Comparison of ENCODE assay signal across 10 mouse cellular contexts in genomic region chr8:95696661-95697060, GRCm38 (mm10). TPM values are rescaled to one million over a fixed set of nuclear protein-coding genes. Genes with fewer than 3 reads are reported as not detected.
DNase-seq lines count a peak whose midpoint lies in the region; ATAC-seq and TF ChIP-seq lines count a peak whose summit lies in the region.
"Had no signal": no experiment of that assay in that cellular context is flagged by ENCODE, and none has a peak within 500 bp of the region (broad histone marks: within the 10 kb centered on the region; RNA-seq: fewer than 3 reads in every experiment).

No protein-coding gene starts in this region.

- no peaks in the 10 kb centered on the region for H3K27me3 ChIP-seq in heart, postnatal 0 days (ENCODE audit: control insufficient read depth, insufficient read depth, low read length)
- H3K27me3 ChIP-seq in forebrain, embryonic 13.5 days = peaks cover 22% of the 10 kb centered on the region
- H3K27me3 ChIP-seq in midbrain, embryonic 14.5 days (ENCODE audit: control insufficient read depth, insufficient read depth, low read length) = no peaks in the 10 kb centered on the region; the same call in none of the 2 replicates

- no peak overlapping the region for H3K9ac ChIP-seq in heart, postnatal 0 days (replicated peaks; ENCODE audit: low read depth, low read length)
- H3K9ac ChIP-seq in forebrain, embryonic 13.5 days = peak overlapping the region; percentile 6; the same call in 1 of the 2 replicates
- no peak overlapping the region for H3K9ac ChIP-seq in midbrain, embryonic 14.5 days (replicated peaks; ENCODE audit: low read length)
- H3K9ac ChIP-seq: liver, embryonic 13.5 days had no signal

- ATAC-seq in heart, postnatal 0 days (ENCODE audit: insufficient read depth, low read depth) = no peak
- ATAC-seq in forebrain, embryonic 13.5 days = no peak
- no peak for ATAC-seq in midbrain, embryonic 14.5 days (ENCODE audit: low FRiP score, low TSS enrichment)

- DNase-seq in heart, postnatal 0 days (ENCODE audit: low spot score) = no peak
- DNase-seq in heart, postnatal 4 days = no peak
- DNase-seq in ES-CJ7 (ENCODE audit: low read depth, low spot score) = peak; percentile 58
- no peak for DNase-seq in midbrain, embryonic 14.5 days
- DNase-seq in right cerebral cortex, postnatal 25 days = no peak
- no peak for DNase-seq in layer of hippocampus, postnatal 14 days (ENCODE audit: low spot score in 2 of 2)
- DNase-seq in yolk sac, embryonic 10.5 days (ENCODE audit: low spot score) = no peak
- DNase-seq: adrenal gland, adult 8-10 months had no signal

- H3K4me3 ChIP-seq in heart, postnatal 0 days (ENCODE audit: low read depth, low read length) = no peak overlapping the region
- no peak overlapping the region for H3K4me3 ChIP-seq in forebrain, embryonic 13.5 days
- H3K4me3 ChIP-seq in midbrain, embryonic 14.5 days (replicated peaks; ENCODE audit: low read depth, low read length) = no peak overlapping the region
- H3K4me3 ChIP-seq: liver, embryonic 13.5 days had no signal

- no peak for TF ChIP-seq CTCF in heart, postnatal 0 days (IDR thresholded peaks at IDR 0.05; ENCODE audit: low read depth)

- no peaks in the 10 kb centered on the region for H3K4me1 ChIP-seq in heart, postnatal 0 days (ENCODE audit: control insufficient read depth, insufficient read depth)
- H3K4me1 ChIP-seq in forebrain, embryonic 13.5 days = peaks cover 36% of the 10 kb centered on the region
- H3K4me1 ChIP-seq in midbrain, embryonic 14.5 days (ENCODE audit: control insufficient read depth, insufficient read depth, low read length) = peaks cover 28% of the 10 kb centered on the region
- H3K4me1 ChIP-seq: liver, embryonic 13.5 days had no signal

- no peak overlapping the region for H3K27ac ChIP-seq in heart, postnatal 0 days (ENCODE audit: low read depth)
- H3K27ac ChIP-seq in forebrain, embryonic 13.5 days = no peak overlapping the region
- H3K27ac ChIP-seq in midbrain, embryonic 14.5 days (replicated peaks; ENCODE audit: low read depth, low read length) = no peak overlapping the region; the same call in 1 of the 2 replicates
- H3K27ac ChIP-seq: liver, embryonic 13.5 days had no signal

- no peaks in the 10 kb centered on the region for H3K9me3 ChIP-seq in heart, postnatal 0 days (replicated peaks; ENCODE audit: control insufficient read depth, low read length)
- H3K9me3 ChIP-seq in forebrain, embryonic 13.5 days (replicated peaks) = no peaks in the 10 kb centered on the region
- H3K9me3 ChIP-seq in midbrain, embryonic 14.5 days (ENCODE audit: control insufficient read depth, low read length) = no peaks in the 10 kb centered on the region
- H3K9me3 ChIP-seq: liver, embryonic 13.5 days had no signal

- H3K36me3 ChIP-seq in heart, postnatal 0 days (replicated peaks; ENCODE audit: control insufficient read depth, insufficient read depth, low read length) = no peaks in the 10 kb centered on the region
- no peaks in the 10 kb centered on the region for H3K36me3 ChIP-seq in forebrain, embryonic 13.5 days (ENCODE audit: poor library complexity, severe bottlenecking)
- H3K36me3 ChIP-seq in midbrain, embryonic 14.5 days (ENCODE audit: control insufficient read depth, insufficient read depth, low read length) = no peaks in the 10 kb centered on the region
- H3K36me3 ChIP-seq: liver, embryonic 13.5 days had no signal

- peak overlapping the region; percentile 37 for H3K4me2 ChIP-seq in heart, postnatal 0 days (ENCODE audit: low read depth, low read length)
- H3K4me2 ChIP-seq in forebrain, embryonic 13.5 days = peak overlapping the region; percentile 33
- peak overlapping the region; percentile 38; the same call in 1 of the 2 replicates for H3K4me2 ChIP-seq in midbrain, embryonic 14.5 days (ENCODE audit: low read length)
- H3K4me2 ChIP-seq: liver, embryonic 13.5 days had no signal

- 65% methylated on average over 8 of the region's 8 CpGs for WGBS in heart, postnatal 0 days
- 48% methylated on average over 6 of the region's 8 CpGs for WGBS in forebrain, embryonic 13.5 days
- 60% methylated on average over 7 of the region's 8 CpGs for WGBS in midbrain, embryonic 14.5 days

- TF ChIP-seq EP300 in heart, postnatal 0 days (IDR thresholded peaks at IDR 0.05; ENCODE audit: low read depth) = no peak

RNA-seq across cellular contexts. Expression of gene Setd6, which starts 19.0 kb away (rescaled TPM):
- total RNA-seq in heart, postnatal 0 days (2014; rRNA removed; ENCODE audit: low replicate concordance) = 13.7 and 20.2 TPM in 2 replicates
- 10.7 and 12.8 TPM in 2 replicates for polyA plus RNA-seq in heart, postnatal 0 days (2015; fragmentation: Nextera tagmentation; extraction: Ambion mirVana)
- total RNA-seq in heart, postnatal 4 days (2021) = 10 to 100 TPM; 13.9 to 14.7 TPM
- polyA plus RNA-seq in forebrain, embryonic 13.5 days (2015; fragmentation: Nextera tagmentation; extraction: Ambion mirVana) = 22.3 and 30.5 TPM in 2 replicates
- polyA plus RNA-seq in midbrain, embryonic 14.5 days (2014; fragmentation: Nextera tagmentation; extraction: Ambion mirVana) = 28.3 and 32.8 TPM in 2 replicates
- 10 to 100 TPM; 16.2 to 20.0 TPM for total RNA-seq in layer of hippocampus, postnatal 14 days (2021)

RNA-seq across cellular contexts. Expression of gene Ndrg4, which starts 19.9 kb away (rescaled TPM):
- 563 and 621 TPM in 2 replicates for total RNA-seq in heart, postnatal 0 days (2014; rRNA removed; ENCODE audit: low replicate concordance)
- 382 and 425 TPM in 2 replicates for polyA plus RNA-seq in heart, postnatal 0 days (2015; fragmentation: Nextera tagmentation; extraction: Ambion mirVana)
- total RNA-seq in heart, postnatal 4 days (2021) = 100 to 1,000 TPM; 324 to 340 TPM
- 76.9 and 103 TPM in 2 replicates for polyA plus RNA-seq in forebrain, embryonic 13.5 days (2015; fragmentation: Nextera tagmentation; extraction: Ambion mirVana)
- 276 and 287 TPM in 2 replicates for polyA plus RNA-seq in midbrain, embryonic 14.5 days (2014; fragmentation: Nextera tagmentation; extraction: Ambion mirVana)
- total RNA-seq in layer of hippocampus, postnatal 14 days (2021) = 1,000 to 10,000 TPM; 1,455 to 1,520 TPM
